Mouse (Mus musculus): ENCODE measurements around the gene Sh2b1. TPM values are rescaled to one million over a fixed set of nuclear protein-coding genes. Genes with fewer than 3 reads are reported as not detected.

Gene Sh2b1
- polyA plus RNA-seq, 1 experiment from 2014 or later, result 57.8 TPM

- WGBS, result 85% methylated on average over 8 of the region's 9 CpGs
- no peaks in the 10 kb centered on the region for H3K27me3 ChIP-seq
- H3K27ac ChIP-seq, result no peak overlapping the region
- H3K36me3 ChIP-seq, result peaks cover 56% of the 10 kb centered on the region
- H3K9me3 ChIP-seq, result no peaks in the 10 kb centered on the region
- ATAC-seq (ENCODE audit: insufficient number of reproducible peaks, insufficient read depth, low FRiP score, low TSS enrichment, low read depth), result no peak
- H3K4me2 ChIP-seq, result no peak overlapping the region
- H3K4me3 ChIP-seq (replicated peaks), result no peak overlapping the region
- 0 out of 2 replicates have a peak overlapping the region, but pooled peaks have one; percentile 23 for H3K9ac ChIP-seq (replicated peaks)
- H3K4me1 ChIP-seq (replicated peaks), result no peaks in the 10 kb centered on the region
Measured at GRCm38 (mm10) chr7:126440134-126440533, 35.1 kb downstream of the Sh2b1 start.

- Histone ChIP-seq H3K27me3 (no peaks in the 10 kb centered on the region), H3K4me3 (replicated peaks) (no peak overlapping the region), H3K9me3 (no peaks in the 10 kb centered on the region), H3K27ac (no peak overlapping the region), H3K4me2 (no peak overlapping the region), H3K36me3 (peaks cover 56% of the 10 kb centered on the region), H3K4me1 (replicated peaks) (no peaks in the 10 kb centered on the region), H3K9ac (replicated peaks) (no peak overlapping the region)
- 0 out of 2 replicates have a peak, but pooled peaks have one; percentile 55 for ATAC-seq (ENCODE audit: insufficient number of reproducible peaks, insufficient read depth, low FRiP score, low TSS enrichment, low read depth)
- 22% methylated on average over 8 of the region's 8 CpGs for WGBS
Measured at GRCm38 (mm10) chr7:126436851-126437250, 38.4 kb downstream of the Sh2b1 start.

DNA sequence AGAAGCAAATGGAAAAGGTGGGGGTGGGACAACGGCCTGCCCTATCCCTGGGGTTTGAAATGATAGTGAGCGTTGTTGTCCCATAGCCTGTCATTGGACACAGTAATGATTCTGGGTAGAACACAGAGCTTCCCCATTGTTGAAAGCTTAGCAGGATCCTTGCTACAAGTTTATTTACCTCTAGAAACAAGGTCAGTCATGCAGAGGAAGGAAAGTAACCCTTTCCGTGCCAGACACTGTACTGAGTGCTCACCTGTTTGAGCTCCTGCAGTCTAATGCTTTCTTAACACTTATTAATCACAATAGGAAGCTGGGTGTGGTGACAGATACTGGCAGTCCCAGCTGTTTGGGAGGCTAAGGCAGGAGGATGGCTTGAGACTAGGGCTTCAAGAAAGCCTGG lies 39.4 kb downstream of the Sh2b1 start:
- 90% methylated on average over 3 of the region's 3 CpGs for WGBS

GRCm38 (mm10) chr7:126434726-126435125 lies 40.5 kb downstream of the Sh2b1 start:
- no peak for ATAC-seq (ENCODE audit: insufficient number of reproducible peaks, insufficient read depth, low FRiP score, low TSS enrichment, low read depth)
- 91% methylated on average over 7 of the region's 7 CpGs for WGBS
- H3K27me3 ChIP-seq, result no peaks in the 10 kb centered on the region
- H3K27ac ChIP-seq, result no peak overlapping the region
- peaks cover 49% of the 10 kb centered on the region for H3K36me3 ChIP-seq
- no peak overlapping the region for H3K4me2 ChIP-seq
- H3K9me3 ChIP-seq, result no peaks in the 10 kb centered on the region
- no peak overlapping the region for H3K9ac ChIP-seq (replicated peaks)
- no peak overlapping the region for H3K4me3 ChIP-seq (replicated peaks)
- peaks cover 4% of the 10 kb centered on the region for H3K4me1 ChIP-seq (replicated peaks)

More for the DNA sequence above, 39.4 kb downstream of the Sh2b1 start:
- no peaks in the 10 kb centered on the region for H3K4me1 ChIP-seq (replicated peaks)
- H3K4me2 ChIP-seq, result no peak overlapping the region
- H3K36me3 ChIP-seq, result peaks cover 57% of the 10 kb centered on the region
- H3K4me3 ChIP-seq (replicated peaks), result no peak overlapping the region
- no peaks in the 10 kb centered on the region for H3K9me3 ChIP-seq
- H3K27me3 ChIP-seq, result no peaks in the 10 kb centered on the region
- no peak overlapping the region for H3K27ac ChIP-seq
- no peak for ATAC-seq (ENCODE audit: insufficient number of reproducible peaks, insufficient read depth, low FRiP score, low TSS enrichment, low read depth)
- H3K9ac ChIP-seq (replicated peaks), result no peak overlapping the region

DNA sequence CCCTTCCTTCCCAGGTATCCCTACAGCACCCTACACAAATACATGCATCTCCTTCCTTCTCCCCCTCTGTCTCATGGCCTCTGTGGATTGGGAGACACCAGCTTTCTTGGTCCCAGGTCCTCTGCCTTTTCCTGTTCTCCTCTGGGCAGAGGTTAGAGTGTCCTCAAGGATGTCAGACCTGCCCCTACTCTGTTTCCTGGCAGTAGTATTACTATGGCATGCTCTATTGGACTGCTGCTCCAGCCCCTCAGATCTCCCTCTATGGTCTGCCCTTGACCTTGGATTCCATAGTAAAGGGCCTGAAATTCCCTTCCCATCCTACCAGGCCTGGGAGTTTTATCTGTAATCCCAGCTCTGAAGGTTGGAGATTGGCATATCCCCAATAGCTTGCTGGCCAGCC lies 45.1 kb downstream of the Sh2b1 start:
- Histone ChIP-seq H3K4me2 (no peak overlapping the region), H3K4me3 (replicated peaks) (no peak overlapping the region), H3K4me1 (replicated peaks) (peaks cover 18% of the 10 kb centered on the region), H3K27ac (no peak overlapping the region), H3K9me3 (0 out of 2 replicates have a peak, but pooled peaks cover 7% of the 10 kb centered on the region), H3K36me3 (peaks cover 34% of the 10 kb centered on the region; the same call in 1 of the 2 replicates), H3K27me3 (no peaks in the 10 kb centered on the region), H3K9ac (replicated peaks) (no peak overlapping the region)
- no peak for ATAC-seq (ENCODE audit: insufficient number of reproducible peaks, insufficient read depth, low FRiP score, low TSS enrichment, low read depth)

GRCm38 (mm10) chr7:126429503-126429898 lies 45.7 kb downstream of the Sh2b1 start:
- Histone ChIP-seq H3K9me3 (0 out of 2 replicates have a peak, but pooled peaks cover 7% of the 10 kb centered on the region), H3K4me3 (replicated peaks) (peak overlapping the region; percentile 66), H3K4me1 (replicated peaks) (peaks cover 18% of the 10 kb centered on the region), H3K9ac (replicated peaks) (peak overlapping the region; percentile 80), H3K4me2 (peak overlapping the region; percentile 78), H3K27me3 (no peaks in the 10 kb centered on the region), H3K27ac (no peak overlapping the region), H3K36me3 (peaks cover 29% of the 10 kb centered on the region; the same call in 1 of the 2 replicates)
- WGBS, result 35% methylated on average over 15 of the region's 15 CpGs
- ATAC-seq (ENCODE audit: insufficient number of reproducible peaks, insufficient read depth, low FRiP score, low TSS enrichment, low read depth), result peak; percentile 26; the same call in 1 of the 2 replicates

DNA sequence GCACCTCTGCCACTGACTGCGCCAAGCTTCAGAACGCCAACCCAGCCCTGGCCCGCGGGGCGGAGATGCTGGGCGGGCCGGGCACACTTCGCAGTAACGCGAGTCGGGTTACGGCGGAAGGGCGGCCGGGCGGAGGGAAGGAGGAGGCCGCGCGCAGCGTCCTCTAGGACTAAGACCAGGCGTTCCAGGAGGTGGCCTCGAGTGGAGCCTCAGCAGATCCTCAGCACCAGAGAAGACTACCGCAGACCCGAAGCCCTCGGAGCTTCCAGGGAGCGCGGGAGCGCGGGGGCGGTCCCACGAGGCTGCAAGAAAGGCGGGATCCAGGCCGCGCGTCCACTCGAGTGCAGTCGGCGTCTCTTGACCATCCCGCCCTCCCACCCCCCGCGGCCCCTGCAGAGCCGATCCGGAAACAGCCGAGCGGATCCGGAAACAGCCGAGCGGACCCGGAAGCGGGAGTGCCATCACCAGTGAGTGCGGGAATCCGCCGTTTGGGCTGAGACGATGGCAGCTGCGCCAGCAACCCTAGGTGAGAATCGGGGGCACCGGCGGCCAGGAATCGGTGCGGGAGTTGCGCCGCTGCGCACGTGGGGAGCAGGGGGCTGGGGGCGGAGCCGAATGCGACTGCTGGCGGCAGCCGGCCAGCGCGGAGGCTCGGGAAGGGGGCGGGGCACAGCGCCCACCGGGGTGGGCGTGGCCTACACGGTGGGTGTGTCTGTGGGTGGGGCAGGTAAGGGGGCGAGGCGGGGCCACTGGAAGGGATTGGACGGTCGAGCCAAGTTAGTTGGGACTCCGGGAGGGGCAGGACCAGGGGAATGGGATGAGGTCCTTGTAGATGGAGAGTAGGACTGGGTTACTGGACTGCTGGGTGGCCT lies 46.4 kb downstream of the Sh2b1 start, which contains the start of gene Rabep2:
Rabep2 (plus strand) TSS at position 129 of the 872 bp plus-strand sequence.
- peaks cover 23% of the 10 kb centered on the region; the same call in 1 of the 2 replicates for H3K36me3 ChIP-seq
- under 1% methylated on average over 82 of the region's 82 CpGs for WGBS
- 0 out of 2 replicates have a peak, but pooled peaks cover 7% of the 10 kb centered on the region for H3K9me3 ChIP-seq
- H3K27ac ChIP-seq, result peak within 1 kb of the TSS; percentile 94
- peak within 1 kb of the TSS; percentile 78 for H3K4me2 ChIP-seq
- ATAC-seq (ENCODE audit: insufficient number of reproducible peaks, insufficient read depth, low FRiP score, low TSS enrichment, low read depth), result peak; percentile 90
- H3K9ac ChIP-seq (replicated peaks), result peak within 1 kb of the TSS; percentile 80
- H3K4me3 ChIP-seq (replicated peaks), result peak within 1 kb of the TSS; percentile 66
- H3K4me1 ChIP-seq (replicated peaks), result peaks cover 18% of the 10 kb centered on the region
- H3K27me3 ChIP-seq, result no peaks in the 10 kb centered on the region

- peak overlapping the region; percentile 78 for H3K4me2 ChIP-seq
- ATAC-seq (ENCODE audit: insufficient number of reproducible peaks, insufficient read depth, low FRiP score, low TSS enrichment, low read depth), result 0 out of 2 replicates have a peak, but pooled peaks have one; percentile 1
- H3K36me3 ChIP-seq, result peaks cover 16% of the 10 kb centered on the region; the same call in 1 of the 2 replicates
- peak overlapping the region; percentile 66 for H3K4me3 ChIP-seq (replicated peaks)
- 22% methylated on average over 4 of the region's 4 CpGs for WGBS
- peaks cover 18% of the 10 kb centered on the region for H3K4me1 ChIP-seq (replicated peaks)
- peak overlapping the region; percentile 80 for H3K9ac ChIP-seq (replicated peaks)
- H3K9me3 ChIP-seq, result 0 out of 2 replicates have a peak, but pooled peaks cover 7% of the 10 kb centered on the region
- H3K27ac ChIP-seq, result peak overlapping the region; percentile 94
- no peaks in the 10 kb centered on the region for H3K27me3 ChIP-seq
Measured at GRCm38 (mm10) chr7:126428154-126428553, 47.1 kb downstream of the Sh2b1 start.

GRCm38 (mm10) chr7:126427323-126427860 lies 47.8 kb downstream of the Sh2b1 start:
- Histone ChIP-seq H3K36me3 (peaks cover 10% of the 10 kb centered on the region; the same call in 1 of the 2 replicates), H3K27ac (no peak overlapping the region), H3K4me3 (replicated peaks) (peak overlapping the region; percentile 66), H3K9ac (replicated peaks) (no peak overlapping the region), H3K4me2 (peak overlapping the region; percentile 13; the same call in 1 of the 2 replicates), H3K4me1 (replicated peaks) (peaks cover 18% of the 10 kb centered on the region), H3K27me3 (no peaks in the 10 kb centered on the region), H3K9me3 (0 out of 2 replicates have a peak, but pooled peaks cover 7% of the 10 kb centered on the region)
- no peak for ATAC-seq (ENCODE audit: insufficient number of reproducible peaks, insufficient read depth, low FRiP score, low TSS enrichment, low read depth)
- 42% methylated on average over 13 of the region's 13 CpGs for WGBS

DNA sequence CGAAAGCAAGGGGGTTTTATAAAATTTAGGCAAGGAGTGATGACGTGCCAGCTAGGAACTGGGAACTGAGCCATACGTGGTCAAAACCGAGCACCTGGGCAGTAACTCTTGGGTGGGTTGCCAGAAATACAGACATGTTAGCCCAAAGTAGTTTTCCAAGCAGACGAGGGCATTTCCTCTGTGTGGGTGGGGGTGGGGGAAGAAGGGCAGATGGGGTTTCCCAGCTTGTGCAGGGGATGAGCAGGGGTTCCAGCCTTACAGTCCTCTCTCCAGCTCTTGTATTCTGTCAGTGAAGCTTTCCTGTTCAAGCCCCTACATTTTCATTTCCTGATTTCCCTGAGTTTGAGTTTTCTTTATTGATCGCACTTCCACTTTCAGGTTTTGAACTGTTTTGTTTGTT lies 51.1 kb downstream of the Sh2b1 start:
- H3K4me3 ChIP-seq (replicated peaks), result no peak overlapping the region
- ATAC-seq (ENCODE audit: insufficient number of reproducible peaks, insufficient read depth, low FRiP score, low TSS enrichment, low read depth), result no peak
- H3K36me3 ChIP-seq, result no peaks in the 10 kb centered on the region
- H3K4me1 ChIP-seq (replicated peaks), result peaks cover 10% of the 10 kb centered on the region; the same call in 1 of the 2 replicates
- H3K9ac ChIP-seq (replicated peaks), result no peak overlapping the region
- WGBS, result 77% methylated on average over 6 of the region's 6 CpGs
- no peak overlapping the region for H3K4me2 ChIP-seq
- H3K9me3 ChIP-seq, result 0 out of 2 replicates have a peak, but pooled peaks cover 7% of the 10 kb centered on the region
- no peak overlapping the region for H3K27ac ChIP-seq
- no peaks in the 10 kb centered on the region for H3K27me3 ChIP-seq

GRCm38 (mm10) chr7:126421756-126422155 lies 53.5 kb downstream of the Sh2b1 start:
- H3K4me1 ChIP-seq (replicated peaks), result peaks cover 3% of the 10 kb centered on the region; the same call in 1 of the 2 replicates
- H3K9ac ChIP-seq (replicated peaks), result no peak overlapping the region
- 0 out of 2 replicates have a peak, but pooled peaks cover 7% of the 10 kb centered on the region for H3K9me3 ChIP-seq
- H3K27ac ChIP-seq, result no peak overlapping the region
- H3K4me2 ChIP-seq, result no peak overlapping the region
- ATAC-seq (ENCODE audit: insufficient number of reproducible peaks, insufficient read depth, low FRiP score, low TSS enrichment, low read depth), result no peak
- 88% methylated on average over 5 of the region's 5 CpGs for WGBS
- no peaks in the 10 kb centered on the region for H3K36me3 ChIP-seq
- no peak overlapping the region for H3K4me3 ChIP-seq (replicated peaks)
- no peaks in the 10 kb centered on the region for H3K27me3 ChIP-seq

Measured in limb, embryonic 12.5 days (tissue).